Mouse (Mus musculus) frontal cortex, postnatal 14 days (tissue): ENCODE results near the gene Srrt.

Source experiments
- DNase-seq, 2 experiments: peaks; one replicate each; pipeline ENCODE4 v3.0.0; 2022; ENCODE audit warnings: low spot score in 2 of 2

Gene Srrt

DNA sequence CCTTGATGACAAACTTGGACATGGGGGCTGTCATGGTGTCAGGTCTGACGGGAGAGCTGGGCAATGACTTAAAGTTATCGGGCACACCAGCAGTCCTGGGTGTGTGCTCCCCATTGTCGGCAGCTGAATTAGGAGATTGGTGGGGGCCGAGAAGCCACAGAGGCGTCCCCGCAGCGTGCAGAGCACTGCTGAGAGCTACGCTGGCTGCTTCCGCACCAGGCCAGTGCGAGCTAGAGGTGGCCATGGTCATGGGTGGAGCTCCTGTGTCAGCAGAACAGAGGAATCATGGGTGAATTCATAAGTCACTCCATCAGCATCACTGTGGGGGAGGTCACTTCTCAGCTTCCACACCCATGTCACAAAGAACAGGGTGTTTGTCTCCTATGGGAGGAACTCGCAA, 42.7 kb downstream of the Srrt start:
- DNase-seq: no peak

DNA sequence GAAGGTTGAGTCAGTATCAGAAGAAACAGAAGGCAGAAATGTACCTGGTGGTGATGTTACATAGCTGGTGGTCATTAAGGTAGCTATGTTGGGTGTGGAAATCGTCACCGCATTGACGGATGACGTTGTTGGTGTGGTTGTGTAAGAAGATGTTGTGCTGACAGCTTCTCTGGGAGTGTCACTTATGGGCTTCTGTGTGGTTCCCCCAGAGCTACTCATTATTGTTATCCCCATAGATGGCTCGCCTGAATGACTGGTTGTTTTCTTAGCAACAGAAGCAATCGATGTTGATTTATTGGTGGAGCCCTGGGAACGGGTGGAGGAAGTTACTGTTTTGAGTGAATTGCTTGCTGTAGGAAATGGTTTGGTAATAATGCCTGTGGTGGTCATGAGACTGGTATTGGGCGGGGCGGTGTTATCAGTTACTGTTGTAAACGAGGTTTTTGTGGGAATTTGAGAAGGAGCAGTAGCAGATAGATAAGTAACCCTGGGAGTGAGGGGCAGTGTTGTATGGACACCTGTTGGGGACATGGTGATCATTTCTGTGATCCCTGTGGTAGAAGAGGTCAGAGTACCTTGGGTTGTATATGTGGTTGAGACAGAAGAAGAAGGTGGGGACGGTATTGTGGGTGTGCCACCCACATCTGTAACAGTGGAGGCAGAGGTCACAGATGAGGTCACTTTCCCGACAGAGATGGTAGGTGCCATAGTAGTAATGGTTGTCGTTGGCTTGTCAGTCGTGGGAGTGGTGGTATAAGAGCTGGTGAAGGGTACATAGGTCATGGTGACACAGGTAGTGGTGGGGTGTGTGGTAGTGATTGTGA, 43.4 kb downstream of the Srrt start:
- no peak for DNase-seq
